Mouse (Mus musculus) embryo, embryonic 11.5 days (tissue): Measurements from ENCODE around the gene Lrrc15.

Experiments
- DNase-seq: peaks from one replicate; pipeline ENCODE4 v3.0.0-alpha.2; 2012; ENCODE audit warnings: low read depth, low spot score

Lrrc15 gene

GRCm38 (mm10) chr16:30278406-30278805, 4.7 kb downstream of the Lrrc15 start:
- DNase-seq: no peak

- no peak for DNase-seq
Measured at GRCm38 (mm10) chr16:30275558-30276340, 7.3 kb downstream of the Lrrc15 start.

- DNase-seq: no peak
Measured at GRCm38 (mm10) chr16:30273065-30273464, 10.0 kb downstream of the Lrrc15 start.

- DNase-seq: no peak
Measured at GRCm38 (mm10) chr16:30271941-30272595, 11.0 kb downstream of the Lrrc15 start.

GRCm38 (mm10) chr16:30271223-30271761, 11.8 kb downstream of the Lrrc15 start:
- no peak for DNase-seq

- no peak for DNase-seq
Measured at GRCm38 (mm10) chr16:30267359-30267758, 15.7 kb downstream of the Lrrc15 start, which contains the start of gene Cpn2. Cpn2 (minus strand) TSS chr16:30267499.

GRCm38 (mm10) chr16:30266561-30266960, 16.5 kb downstream of the Lrrc15 start:
- no peak for DNase-seq

GRCm38 (mm10) chr16:30265611-30266010, 17.4 kb downstream of the Lrrc15 start:
- DNase-seq: no peak

- DNase-seq: no peak
Measured at GRCm38 (mm10) chr16:30263156-30263555, 19.9 kb downstream of the Lrrc15 start.

GRCm38 (mm10) chr16:30262664-30263063, 20.4 kb downstream of the Lrrc15 start:
- DNase-seq: no peak

- DNase-seq: no peak
Measured at GRCm38 (mm10) chr16:30262157-30262556, 20.9 kb downstream of the Lrrc15 start.

GRCm38 (mm10) chr16:30261341-30261740, 21.7 kb downstream of the Lrrc15 start:
- no peak for DNase-seq

- no peak for DNase-seq
Measured at GRCm38 (mm10) chr16:30260012-30260635, 22.9 kb downstream of the Lrrc15 start.

GRCm38 (mm10) chr16:30259444-30259843, 23.6 kb downstream of the Lrrc15 start:
- no peak for DNase-seq

GRCm38 (mm10) chr16:30258441-30258840, 24.6 kb downstream of the Lrrc15 start:
- no peak for DNase-seq

GRCm38 (mm10) chr16:30257718-30258117, 25.3 kb downstream of the Lrrc15 start:
- no peak for DNase-seq

- no peak for DNase-seq
Measured at GRCm38 (mm10) chr16:30255061-30255460, 28.0 kb downstream of the Lrrc15 start.

- no peak for DNase-seq
Measured at GRCm38 (mm10) chr16:30253900-30254299, 29.2 kb downstream of the Lrrc15 start.

- DNase-seq: no peak
Measured at GRCm38 (mm10) chr16:30253374-30253773, 29.7 kb downstream of the Lrrc15 start.

- DNase-seq: peak; percentile 77
Measured at GRCm38 (mm10) chr16:30252003-30252418, 31.0 kb downstream of the Lrrc15 start.

GRCm38 (mm10) chr16:30244037-30244700, 38.9 kb downstream of the Lrrc15 start:
- peak; percentile 61 for DNase-seq

GRCm38 (mm10) chr16:30241623-30242022, 41.4 kb downstream of the Lrrc15 start:
- no peak for DNase-seq
